Mouse (Mus musculus): ENCODE results near the gene Rsc1a1. TPM values are rescaled to one million over a fixed set of nuclear protein-coding genes. Genes with fewer than 3 reads are reported as not detected.

The Rsc1a1 gene
- polyA plus RNA-seq, 1 experiment from 2014 or later: 0.44 TPM

DNA sequence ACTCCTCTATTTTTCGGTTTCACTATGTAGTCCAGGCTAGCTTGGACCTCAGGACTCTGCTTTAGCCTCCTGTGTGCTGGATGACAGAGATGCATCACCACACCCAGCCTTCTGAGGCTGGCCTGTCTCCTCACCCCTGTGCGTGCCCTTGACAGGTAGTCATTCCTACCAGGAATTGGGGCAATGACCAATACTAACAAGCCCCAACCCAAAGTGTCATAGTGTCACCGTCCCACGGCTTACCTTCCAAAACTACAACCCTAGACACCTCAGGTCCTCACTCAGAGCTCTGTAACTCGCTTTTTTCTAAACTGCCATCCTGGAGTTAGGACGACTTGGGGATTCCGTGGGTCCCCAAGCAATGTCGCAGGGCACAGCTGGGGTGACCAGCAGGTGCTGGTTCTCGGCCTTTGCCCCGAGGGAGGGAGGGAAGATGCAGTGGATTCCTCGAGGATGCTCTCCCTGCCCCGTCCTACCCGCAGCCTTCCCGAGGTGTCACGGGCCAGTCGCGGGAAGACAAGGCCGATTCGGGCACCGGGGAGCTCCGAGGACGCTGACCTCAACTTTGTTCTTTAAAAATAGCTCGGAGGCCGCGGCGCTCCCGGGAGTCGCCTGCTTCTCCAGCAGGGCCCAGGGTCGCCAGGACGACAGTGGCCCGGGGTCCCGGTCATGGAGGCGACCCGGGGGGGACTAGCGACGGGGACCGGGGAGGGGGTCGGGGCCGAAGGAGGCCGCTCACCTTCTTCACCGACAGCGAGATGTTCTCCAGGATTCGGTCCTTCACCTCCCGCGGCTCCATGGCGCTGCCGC lies 22.1 kb downstream of the Rsc1a1 start:
- Histone ChIP-seq H3K4me1 (replicated peaks) (peaks cover 23% of the 10 kb centered on the region), H3K27ac (peak overlapping the region; percentile 86), H3K4me2 (peak overlapping the region; percentile 85), H3K9ac (peak overlapping the region; percentile 93), H3K9me3 (no peaks in the 10 kb centered on the region), H3K4me3 (peak overlapping the region; percentile 81), H3K27me3 (no peaks in the 10 kb centered on the region), H3K36me3 (peaks cover 17% of the 10 kb centered on the region)
- WGBS: 4% methylated on average over 47 of the region's 47 CpGs
- peak; percentile 40 for ATAC-seq (ENCODE audit: low FRiP score)

GRCm38 (mm10) chr4:141660884-141661283 lies 24.5 kb downstream of the Rsc1a1 start:
- H3K4me1 ChIP-seq (replicated peaks): peaks cover 32% of the 10 kb centered on the region
- WGBS: 80% methylated on average over 11 of the region's 11 CpGs
- peaks cover 23% of the 10 kb centered on the region for H3K36me3 ChIP-seq
- no peak overlapping the region for H3K4me3 ChIP-seq
- no peak for ATAC-seq (ENCODE audit: low FRiP score)
- peak overlapping the region; percentile 35; the same call in 1 of the 2 replicates for H3K9ac ChIP-seq
- H3K9me3 ChIP-seq: no peaks in the 10 kb centered on the region
- H3K27me3 ChIP-seq: no peaks in the 10 kb centered on the region
- H3K27ac ChIP-seq: no peak overlapping the region
- no peak overlapping the region for H3K4me2 ChIP-seq

DNA sequence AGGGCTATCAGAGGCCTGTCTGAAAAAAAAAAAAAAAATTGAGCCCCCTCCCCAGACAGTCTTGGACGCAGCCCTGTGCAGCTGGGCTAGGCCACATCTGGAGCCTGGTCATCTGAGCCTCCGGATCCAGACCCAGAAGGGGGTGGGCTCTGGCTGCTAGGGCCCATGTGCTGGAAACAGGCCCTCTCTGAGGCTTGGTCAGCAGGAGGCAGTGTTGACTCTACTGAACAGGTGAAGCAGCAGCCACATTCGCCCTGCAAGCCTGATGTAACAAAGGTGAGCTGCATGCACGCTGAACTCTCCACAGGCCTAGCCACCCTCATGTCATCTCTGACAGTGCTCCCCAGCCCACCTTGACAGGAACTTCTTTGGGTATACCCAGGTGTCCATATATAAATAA lies 25.7 kb downstream of the Rsc1a1 start:
- WGBS: 68% methylated on average over 4 of the region's 4 CpGs
- peaks cover 30% of the 10 kb centered on the region for H3K4me1 ChIP-seq (replicated peaks)
- H3K4me2 ChIP-seq: no peak overlapping the region
- H3K27ac ChIP-seq: no peak overlapping the region
- H3K9ac ChIP-seq: no peak overlapping the region
- no peak overlapping the region for H3K4me3 ChIP-seq
- no peaks in the 10 kb centered on the region for H3K9me3 ChIP-seq
- no peak for ATAC-seq (ENCODE audit: low FRiP score)
- H3K36me3 ChIP-seq: peaks cover 23% of the 10 kb centered on the region
- H3K27me3 ChIP-seq: no peaks in the 10 kb centered on the region

DNA sequence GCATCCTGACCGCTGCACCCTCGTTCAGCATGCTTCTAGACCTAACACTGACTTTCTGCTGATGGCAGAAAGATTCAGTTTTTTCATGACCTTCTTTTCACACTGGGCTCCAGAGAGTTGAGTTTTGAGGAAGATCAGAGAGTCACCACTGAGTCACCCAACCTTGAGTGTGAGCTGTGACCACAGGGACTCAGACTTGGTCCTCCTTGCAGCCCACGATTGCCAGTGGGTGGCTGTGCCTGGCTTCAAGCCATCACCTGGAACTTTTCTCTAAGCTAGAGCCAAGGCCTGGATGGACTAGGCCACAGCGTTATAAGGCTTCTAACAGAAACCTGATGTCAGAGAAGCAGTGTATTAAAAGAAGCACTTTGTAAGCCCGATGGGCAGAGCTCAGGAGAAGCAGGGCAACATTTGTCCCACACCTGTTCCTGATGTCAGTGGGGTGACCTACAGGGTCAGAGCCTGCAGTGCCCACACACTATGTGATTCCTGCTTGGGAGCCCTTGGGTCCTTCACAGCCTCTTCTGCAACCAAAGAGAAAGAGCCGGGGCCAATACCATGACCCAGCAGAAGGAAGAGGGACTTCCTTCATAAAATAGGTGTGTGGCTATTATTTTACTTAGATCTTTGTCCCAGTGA lies 26.4 kb downstream of the Rsc1a1 start:
- Histone ChIP-seq H3K4me2 (no peak overlapping the region), H3K9me3 (no peaks in the 10 kb centered on the region), H3K36me3 (peaks cover 25% of the 10 kb centered on the region), H3K27ac (no peak overlapping the region), H3K4me3 (no peak overlapping the region), H3K9ac (no peak overlapping the region), H3K4me1 (replicated peaks) (peaks cover 31% of the 10 kb centered on the region), H3K27me3 (no peaks in the 10 kb centered on the region)
- 93% methylated on average over 6 of the region's 6 CpGs for WGBS
- ATAC-seq (ENCODE audit: low FRiP score): no peak

DNA sequence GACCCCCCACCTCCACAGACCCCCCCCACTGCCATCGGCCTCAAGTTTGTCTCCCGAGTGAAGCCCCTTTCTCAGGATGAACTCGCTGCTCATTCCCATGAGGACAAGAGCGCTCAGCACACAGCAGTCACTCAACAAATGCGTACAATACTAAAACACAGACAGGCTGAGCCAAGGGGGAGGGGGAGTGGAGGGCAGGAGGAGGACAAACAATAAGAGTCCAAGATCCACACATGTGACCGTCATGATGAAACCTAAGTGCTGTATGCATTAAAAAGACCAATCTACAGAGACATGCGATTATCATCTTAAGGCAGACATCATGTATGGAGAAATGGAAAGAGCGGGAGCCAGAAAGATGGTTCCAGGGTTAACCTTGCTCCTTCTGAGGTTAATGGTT lies 28.5 kb downstream of the Rsc1a1 start:
- Histone ChIP-seq H3K36me3 (peaks cover 37% of the 10 kb centered on the region), H3K9me3 (no peaks in the 10 kb centered on the region), H3K27ac (peak overlapping the region; percentile 52; the same call in 1 of the 2 replicates), H3K27me3 (no peaks in the 10 kb centered on the region), H3K4me3 (no peak overlapping the region), H3K4me1 (replicated peaks) (peaks cover 34% of the 10 kb centered on the region), H3K9ac (no peak overlapping the region), H3K4me2 (no peak overlapping the region)
- 60% methylated on average over 8 of the region's 8 CpGs for WGBS
- no peak for ATAC-seq (ENCODE audit: low FRiP score)

DNA sequence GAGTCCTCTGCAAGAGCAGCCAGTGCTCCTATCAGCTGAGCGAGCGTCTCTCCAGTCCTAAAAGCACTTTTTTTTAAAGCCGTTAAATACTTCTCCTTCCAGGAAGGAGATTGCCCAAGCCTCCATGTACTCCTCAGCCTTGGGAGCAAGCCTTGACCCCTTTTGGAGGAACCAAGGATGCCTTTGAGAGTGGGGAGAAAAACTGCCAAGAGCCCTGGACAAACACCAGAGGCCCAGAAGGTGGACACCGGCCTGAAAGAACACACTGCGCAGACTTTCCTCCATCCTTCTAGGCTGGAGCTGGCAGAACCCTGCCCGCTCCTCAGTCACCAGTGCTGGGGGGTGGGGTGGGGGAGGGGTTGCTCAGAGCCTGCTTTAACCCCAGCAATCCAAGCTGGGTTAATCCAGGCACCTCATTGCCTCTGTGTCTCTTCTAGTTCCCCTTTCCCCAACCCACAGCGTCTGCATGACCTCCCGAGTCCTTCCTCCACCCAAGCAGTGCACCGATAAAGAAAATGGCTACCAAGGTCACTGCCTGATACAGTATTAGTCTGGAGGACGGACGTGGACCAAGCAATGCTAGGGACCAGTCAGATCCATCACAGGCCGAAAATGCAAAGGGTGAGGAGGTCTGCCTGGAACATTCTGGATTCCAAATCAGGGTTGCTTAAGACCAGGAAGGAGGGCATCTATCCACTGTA lies 29.3 kb downstream of the Rsc1a1 start:
- 86% methylated on average over 12 of the region's 12 CpGs for WGBS
- H3K27me3 ChIP-seq: no peaks in the 10 kb centered on the region
- ATAC-seq (ENCODE audit: low FRiP score): no peak
- peaks cover 41% of the 10 kb centered on the region for H3K4me1 ChIP-seq (replicated peaks)
- H3K9ac ChIP-seq: no peak overlapping the region
- no peak overlapping the region for H3K4me3 ChIP-seq
- no peak overlapping the region for H3K27ac ChIP-seq
- H3K4me2 ChIP-seq: no peak overlapping the region
- H3K36me3 ChIP-seq: peaks cover 37% of the 10 kb centered on the region
- no peaks in the 10 kb centered on the region for H3K9me3 ChIP-seq

DNA sequence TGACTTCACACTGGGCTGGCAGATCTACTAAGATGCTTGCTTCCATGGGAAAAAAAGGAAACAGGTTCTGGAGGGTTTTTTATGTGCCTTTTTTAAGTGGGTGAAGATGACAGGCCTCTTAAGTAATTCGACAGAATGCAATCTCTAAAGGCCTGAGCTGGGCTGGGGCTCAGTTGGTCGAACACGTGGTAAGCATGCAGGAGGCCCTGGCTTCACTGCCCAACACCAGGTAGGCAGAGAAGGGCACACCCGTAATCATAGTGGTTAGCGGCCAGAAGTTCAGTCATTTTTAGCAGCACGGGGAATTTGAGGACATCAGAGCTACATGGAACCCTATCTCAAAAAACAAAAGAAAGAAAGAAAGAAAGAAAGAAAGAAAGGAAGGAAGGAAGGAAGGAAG lies 30.9 kb downstream of the Rsc1a1 start:
- Histone ChIP-seq H3K27ac (peak overlapping the region; percentile 66), H3K9ac (peak overlapping the region; percentile 24; the same call in 1 of the 2 replicates), H3K27me3 (no peaks in the 10 kb centered on the region), H3K36me3 (peaks cover 25% of the 10 kb centered on the region), H3K4me3 (no peak overlapping the region), H3K4me2 (no peak overlapping the region), H3K4me1 (replicated peaks) (peaks cover 45% of the 10 kb centered on the region), H3K9me3 (no peaks in the 10 kb centered on the region)
- ATAC-seq (ENCODE audit: low FRiP score): no peak
- 92% methylated on average over 6 of the region's 6 CpGs for WGBS

- WGBS: 88% methylated on average over 13 of the region's 13 CpGs
- peak overlapping the region; percentile 24; the same call in 1 of the 2 replicates for H3K9ac ChIP-seq
- H3K4me3 ChIP-seq: no peak overlapping the region
- H3K4me1 ChIP-seq (replicated peaks): peaks cover 52% of the 10 kb centered on the region
- no peaks in the 10 kb centered on the region for H3K9me3 ChIP-seq
- no peaks in the 10 kb centered on the region for H3K27me3 ChIP-seq
- H3K27ac ChIP-seq: peak overlapping the region; percentile 66
- ATAC-seq (ENCODE audit: low FRiP score): no peak
- H3K36me3 ChIP-seq: peaks cover 26% of the 10 kb centered on the region
- H3K4me2 ChIP-seq: no peak overlapping the region
Observed at GRCm38 (mm10) chr4:141653813-141654212, 31.6 kb downstream of the Rsc1a1 start.

DNA sequence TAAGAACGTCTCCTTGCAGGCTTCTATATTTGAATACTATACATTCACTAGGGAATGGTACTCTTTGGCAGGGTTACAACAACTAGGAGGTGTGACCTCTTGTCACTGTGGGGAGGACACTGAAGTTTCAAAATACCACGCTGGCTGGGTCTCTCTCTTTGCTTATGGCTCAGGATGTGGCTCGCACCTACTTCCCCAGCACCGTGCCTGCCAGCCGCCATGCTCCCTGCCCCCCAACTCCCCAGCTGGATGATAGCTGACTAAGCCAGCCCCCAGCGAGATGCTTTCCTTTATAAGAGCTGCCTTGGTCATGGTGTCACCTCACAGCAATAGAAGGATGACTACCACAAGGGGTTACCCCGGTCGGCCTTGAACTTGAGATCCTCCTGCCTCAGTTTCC lies 32.4 kb downstream of the Rsc1a1 start:
- 95% methylated on average over 8 of the region's 8 CpGs for WGBS
- no peak for ATAC-seq (ENCODE audit: low FRiP score)
- Histone ChIP-seq H3K9ac (no peak overlapping the region), H3K27ac (no peak overlapping the region), H3K27me3 (no peaks in the 10 kb centered on the region), H3K36me3 (peaks cover 29% of the 10 kb centered on the region), H3K4me2 (no peak overlapping the region), H3K9me3 (no peaks in the 10 kb centered on the region), H3K4me1 (replicated peaks) (peaks cover 55% of the 10 kb centered on the region), H3K4me3 (no peak overlapping the region)

DNA sequence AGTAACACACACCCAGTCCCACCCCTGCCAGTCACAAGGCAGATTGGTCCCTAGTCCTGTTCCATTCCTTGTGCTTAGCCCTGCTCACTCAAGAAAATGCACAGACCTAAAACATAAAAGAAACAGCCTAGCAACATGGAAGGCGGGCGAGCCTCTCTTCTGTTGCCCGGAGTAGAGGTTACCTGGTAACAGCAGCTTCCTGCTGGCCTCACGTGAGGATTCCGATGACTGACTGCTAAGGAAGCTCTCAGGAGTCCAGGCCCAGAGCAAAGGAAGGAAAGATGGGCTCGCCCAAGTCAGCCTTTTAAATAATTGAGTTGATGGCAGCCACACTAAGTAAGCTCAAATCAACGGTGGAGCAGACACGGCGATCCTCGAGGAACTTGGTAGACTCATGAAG lies 33.5 kb downstream of the Rsc1a1 start:
- Histone ChIP-seq H3K9ac (no peak overlapping the region; the same call in 1 of the 2 replicates), H3K4me2 (no peak overlapping the region), H3K9me3 (no peaks in the 10 kb centered on the region), H3K4me3 (no peak overlapping the region), H3K4me1 (replicated peaks) (peaks cover 49% of the 10 kb centered on the region), H3K36me3 (peaks cover 32% of the 10 kb centered on the region), H3K27ac (peak overlapping the region; percentile 15; the same call in 1 of the 2 replicates), H3K27me3 (no peaks in the 10 kb centered on the region)
- 83% methylated on average over 10 of the region's 10 CpGs for WGBS
- ATAC-seq (ENCODE audit: low FRiP score): no peak

GRCm38 (mm10) chr4:141651286-141651685 lies 34.1 kb downstream of the Rsc1a1 start:
- Histone ChIP-seq H3K4me1 (replicated peaks) (peaks cover 47% of the 10 kb centered on the region), H3K4me2 (no peak overlapping the region), H3K9ac (no peak overlapping the region), H3K36me3 (peaks cover 32% of the 10 kb centered on the region), H3K27me3 (no peaks in the 10 kb centered on the region), H3K4me3 (no peak overlapping the region), H3K9me3 (no peaks in the 10 kb centered on the region), H3K27ac (no peak overlapping the region; the same call in 1 of the 2 replicates)
- no peak for ATAC-seq (ENCODE audit: low FRiP score)
- WGBS: 86% methylated on average over 6 of the region's 6 CpGs

GRCm38 (mm10) chr4:141649244-141649643 lies 36.2 kb downstream of the Rsc1a1 start:
- Histone ChIP-seq H3K9me3 (no peaks in the 10 kb centered on the region), H3K36me3 (peaks cover 32% of the 10 kb centered on the region), H3K4me2 (0 out of 2 replicates have a peak overlapping the region, but pooled peaks have one; percentile 19), H3K4me1 (replicated peaks) (peaks cover 40% of the 10 kb centered on the region), H3K27ac (peak overlapping the region; percentile 70), H3K27me3 (no peaks in the 10 kb centered on the region), H3K9ac (no peak overlapping the region), H3K4me3 (no peak overlapping the region)
- WGBS: 62% methylated on average over 6 of the region's 6 CpGs
- no peak for ATAC-seq (ENCODE audit: low FRiP score)

All from hindbrain, embryonic 13.5 days (tissue).